Comparison of ENCODE assay signal across 28 mouse cellular contexts in the genomic region with DNA sequence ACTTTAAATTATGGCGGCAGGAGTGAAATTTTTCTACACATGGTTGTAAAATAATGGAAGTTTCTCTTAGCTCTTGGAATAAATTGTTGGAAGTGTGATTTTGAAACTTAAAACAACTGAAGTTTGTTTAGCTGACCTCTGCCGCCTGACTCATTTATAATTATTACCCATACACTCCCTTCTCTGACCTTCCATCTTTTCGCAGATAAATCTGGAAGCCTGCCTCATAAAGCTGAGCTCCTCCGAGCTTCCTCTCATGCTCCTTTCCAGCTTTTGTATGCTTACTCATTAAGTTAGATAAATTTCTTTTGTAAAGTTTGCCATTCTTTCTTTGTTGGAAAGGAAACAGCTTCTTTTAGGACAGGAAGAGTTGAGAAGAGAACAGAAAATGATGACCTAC. TPM values are rescaled to one million over a fixed set of nuclear protein-coding genes. Genes with fewer than 3 reads are reported as not detected.
DNase-seq lines count a peak whose midpoint lies in the region; ATAC-seq and TF ChIP-seq lines count a peak whose summit lies in the region.
"Had no signal": no experiment of that assay in that cellular context is flagged by ENCODE, and none has a peak within 500 bp of the region (broad histone marks: within the 10 kb centered on the region; RNA-seq: fewer than 3 reads in every experiment).

No protein-coding gene starts in this region.

- 0 out of 2 replicates have a peak, but pooled peaks have one; percentile 59 for ATAC-seq in kidney, embryonic 15.5 days (replicated peaks; ENCODE audit: low FRiP score)
- ATAC-seq: activated CD4-positive, CD25-positive, alpha-beta regulatory T cell, adult 4 months; forebrain, embryonic 13.5 days; hindbrain, embryonic 16.5 days; intestine, embryonic 15.5 days; midbrain, embryonic 13.5 days had no signal

- no peak for DNase-seq in gastrocnemius, adult 2 months
- no peak for DNase-seq in gastrocnemius, adult 18-20 months (ENCODE audit: low spot score)
- DNase-seq in kidney, adult 9 months = peak; percentile 23
- no peak for DNase-seq in kidney, adult 11 months
- DNase-seq in kidney, postnatal 4 days = peak; percentile 22 to 36
- DNase-seq in embryo, embryonic 9.5 days (ENCODE audit: extremely low spot score) = no peak
- no peak for DNase-seq in thymus, adult 2 months
- DNase-seq: adrenal gland, adult 8-10 months; cerebellum, adult 2 months; cerebellum, postnatal 25 days; gastrocnemius, postnatal 36 days; retina, postnatal 1 day; right cerebral cortex, postnatal 14 days; thymus, adult 18-20 months; thymus, postnatal 36 days had no signal

- intact Hi-C loops in gastrocnemius, adult 2 months (cut with DNase I) = no loop called here

- H3K9me3 ChIP-seq in kidney, embryonic 15.5 days (replicated peaks) = no peaks in the 10 kb centered on the region
- H3K9me3 ChIP-seq: intestine, embryonic 15.5 days; limb, embryonic 12.5 days; liver, embryonic 15.5 days; midbrain, embryonic 13.5 days; neural tube, embryonic 15.5 days; stomach, embryonic 15.5 days had no signal

- no peak for TF ChIP-seq POLR2A in thymus, adult 2 months (IDR thresholded peaks at IDR 0.05; ENCODE audit: control insufficient read depth, extremely low read depth, insufficient read depth, low read length, poor library complexity)

- H3K4me3 ChIP-seq in gastrocnemius, adult 2 months = no peak overlapping the region
- H3K4me3 ChIP-seq in kidney, embryonic 15.5 days (replicated peaks) = no peak overlapping the region
- H3K4me3 ChIP-seq in thymus, adult 2 months (ENCODE audit: control insufficient read depth, insufficient read depth, low read length) = no peak overlapping the region
- H3K4me3 ChIP-seq: forebrain, embryonic 13.5 days; intestine, embryonic 15.5 days; left cerebral cortex, adult 2 months; limb, embryonic 12.5 days; liver, embryonic 15.5 days; midbrain, embryonic 13.5 days; neural tube, embryonic 15.5 days; stomach, embryonic 15.5 days had no signal

- H3K27me3 ChIP-seq in kidney, embryonic 15.5 days = peaks cover 8% of the 10 kb centered on the region; the same call in 1 of the 2 replicates
- no peaks in the 10 kb centered on the region for H3K27me3 ChIP-seq in thymus, adult 2 months (ENCODE audit: control insufficient read depth, insufficient read depth, low read length)
- H3K27me3 ChIP-seq: CH12.LX; forebrain, embryonic 13.5 days; intestine, embryonic 15.5 days; limb, embryonic 12.5 days; liver, embryonic 15.5 days; midbrain, embryonic 13.5 days; neural tube, embryonic 15.5 days; stomach, embryonic 15.5 days had no signal

- WGBS in kidney, embryonic 15.5 days = 42% methylated on average over 4 of the region's 4 CpGs
- 97% methylated on average over 4 of the region's 4 CpGs for WGBS in thymus, adult 2 months

- H3K27ac ChIP-seq in gastrocnemius, adult 2 months = peak overlapping the region; percentile 54
- H3K27ac ChIP-seq in kidney, embryonic 15.5 days = no peak overlapping the region
- H3K27ac ChIP-seq in thymus, adult 2 months (ENCODE audit: control insufficient read depth, insufficient read depth, low read length) = no peak overlapping the region
- H3K27ac ChIP-seq: forebrain, embryonic 13.5 days; intestine, embryonic 15.5 days; left cerebral cortex, adult 2 months; limb, embryonic 12.5 days; liver, embryonic 15.5 days; macrophage; midbrain, embryonic 13.5 days; neural tube, embryonic 15.5 days; stomach, embryonic 15.5 days had no signal

- H3K4me1 ChIP-seq in kidney, embryonic 15.5 days = 0 out of 2 replicates have a peak, but pooled peaks cover 4% of the 10 kb centered on the region
- H3K4me1 ChIP-seq in thymus, adult 2 months (replicated peaks; ENCODE audit: control insufficient read depth, insufficient read depth, low read length) = no peaks in the 10 kb centered on the region
- H3K4me1 ChIP-seq: limb, embryonic 12.5 days; liver, embryonic 15.5 days; midbrain, embryonic 13.5 days; neural tube, embryonic 15.5 days had no signal

- TF ChIP-seq CTCF in gastrocnemius, adult 2 months (IDR thresholded peaks at IDR 0.05) = no peak
- no peak for TF ChIP-seq CTCF in thymus, adult 2 months (IDR thresholded peaks at IDR 0.05; ENCODE audit: borderline replicate concordance, control insufficient read depth, extremely low read depth, insufficient read depth, low read length, poor library complexity)

- H3K36me3 ChIP-seq in kidney, embryonic 15.5 days = no peaks in the 10 kb centered on the region
- H3K36me3 ChIP-seq in thymus, adult 2 months (ENCODE audit: control insufficient read depth, insufficient read depth, low read length) = no peaks in the 10 kb centered on the region
- H3K36me3 ChIP-seq: intestine, embryonic 15.5 days; limb, embryonic 12.5 days; liver, embryonic 15.5 days; midbrain, embryonic 13.5 days; neural tube, embryonic 15.5 days; stomach, embryonic 15.5 days had no signal

- H3K9ac ChIP-seq in kidney, embryonic 15.5 days = no peak overlapping the region
- H3K9ac ChIP-seq: forebrain, embryonic 13.5 days; intestine, embryonic 15.5 days; limb, embryonic 12.5 days; liver, embryonic 15.5 days; midbrain, embryonic 13.5 days; neural tube, embryonic 15.5 days; stomach, embryonic 15.5 days had no signal

- no peak overlapping the region for H3K4me2 ChIP-seq in kidney, embryonic 15.5 days
- H3K4me2 ChIP-seq: forebrain, embryonic 13.5 days; intestine, embryonic 15.5 days; limb, embryonic 12.5 days; liver, embryonic 15.5 days; midbrain, embryonic 13.5 days; neural tube, embryonic 15.5 days; stomach, embryonic 15.5 days had no signal

RNA-seq across cellular contexts. Expression of gene Plcb4, which starts 27.9 kb away (rescaled TPM):
- total RNA-seq in gastrocnemius, adult 2 months (2021) = 10 to 100 TPM; 19.7 to 21.8 TPM
- total RNA-seq in gastrocnemius, adult 18-20 months (2021) = 10 to 100 TPM; 14.2 to 18.7 TPM
- 19.0 and 20.9 TPM in 2 replicates for polyA plus RNA-seq in kidney, embryonic 15.5 days (2015; fragmentation: Nextera tagmentation; extraction: Ambion mirVana)
- 3.5 and 3.7 TPM in 2 replicates for polyA plus RNA-seq in thymus, adult 2 months (2012; rRNA removed)
- total RNA-seq: CH12.LX had no signal

Comparison
In these comparisons a context has a peak if more than half of its experiments do, and no peak if none do; other contexts are left out.
1. DNase-seq: peak in kidney, adult 9 months (single experiment) and kidney, postnatal 4 days (2 of 2); none in gastrocnemius, adult 2 months (single experiment), gastrocnemius, adult 18-20 months (single experiment), kidney, adult 11 months (single experiment), embryo, embryonic 9.5 days (single experiment) and thymus, adult 2 months (single experiment).